Mouse (Mus musculus) hindbrain, embryonic 15.5 days (tissue): ENCODE results near the gene Epb41l5. TPM values are rescaled to one million over a fixed set of nuclear protein-coding genes. Genes with fewer than 3 reads are reported as not detected.

Experiments
- ATAC-seq: fragments of 200-750 bp; cut with Nextera tagmentation; 2 replicates; pipeline ENCODE4 v1.8.0; 2017; ENCODE audit warnings: low read depth, moderate number of reproducible peaks, moderate TSS enrichment; ENCODE audit not compliant: low FRiP score
- H3K27ac ChIP-seq: fragments of 300-500 bp; sonication (generic); replicated peaks from 2 replicates; pipeline ENCODE4 v1.5.1; 2015; ENCODE audit warnings: mild to moderate bottlenecking, inconsistent platforms
- H3K27me3 ChIP-seq: fragments of 300-500 bp; sonication (generic); 2 replicates; pipeline ENCODE4 v1.6.1; 2015; ENCODE audit warnings: control low read depth, inconsistent platforms
- H3K36me3 ChIP-seq: fragments of 300-500 bp; sonication (generic); 2 replicates; pipeline ENCODE4 v1.6.1; 2015; ENCODE audit warnings: control low read depth, inconsistent platforms
- H3K4me1 ChIP-seq: fragments of 300-500 bp; sonication (generic); replicated peaks from 2 replicates; pipeline ENCODE4 v1.6.1; 2015; ENCODE audit warnings: control low read depth, inconsistent platforms
- H3K4me2 ChIP-seq: fragments of 300-500 bp; sonication (generic); 2 replicates; pipeline ENCODE4 v1.6.1; 2015; ENCODE audit warnings: moderate library complexity, mild to moderate bottlenecking, inconsistent platforms
- H3K4me3 ChIP-seq: fragments of 300-500 bp; sonication (generic); 2 replicates; pipeline ENCODE4 v1.5.1; 2015; ENCODE audit warnings: mild to moderate bottlenecking, inconsistent platforms
- H3K9ac ChIP-seq: fragments of 300-500 bp; sonication (generic); 2 replicates; pipeline ENCODE4 v1.6.1; 2015; ENCODE audit warnings: inconsistent platforms
- H3K9me3 ChIP-seq: fragments of 300-500 bp; sonication (generic); 2 replicates; pipeline ENCODE4 v1.6.1; 2016; ENCODE audit warnings: control low read depth, inconsistent platforms
- WGBS: fragments of 180-500 bp; shearing (Covaris S2); methylation state at CpG from one replicate; pipeline ENCODE4 v1.1.7; 2015; 5-methylcytosine and 5-hydroxymethylcytosine counted together
- polyA plus RNA-seq: library from polyadenylated mRNA; unstranded; fragments of >200 nt; fragmentation: Nextera tagmentation; extraction: Ambion mirVana; gene quantifications from 2 replicates; pipeline ENCODE4 v1.2.1, GENCODE M21; 2015

Gene Epb41l5
- polyA plus RNA-seq, 1 experiment from 2014 or later, result 20.6 TPM

DNA sequence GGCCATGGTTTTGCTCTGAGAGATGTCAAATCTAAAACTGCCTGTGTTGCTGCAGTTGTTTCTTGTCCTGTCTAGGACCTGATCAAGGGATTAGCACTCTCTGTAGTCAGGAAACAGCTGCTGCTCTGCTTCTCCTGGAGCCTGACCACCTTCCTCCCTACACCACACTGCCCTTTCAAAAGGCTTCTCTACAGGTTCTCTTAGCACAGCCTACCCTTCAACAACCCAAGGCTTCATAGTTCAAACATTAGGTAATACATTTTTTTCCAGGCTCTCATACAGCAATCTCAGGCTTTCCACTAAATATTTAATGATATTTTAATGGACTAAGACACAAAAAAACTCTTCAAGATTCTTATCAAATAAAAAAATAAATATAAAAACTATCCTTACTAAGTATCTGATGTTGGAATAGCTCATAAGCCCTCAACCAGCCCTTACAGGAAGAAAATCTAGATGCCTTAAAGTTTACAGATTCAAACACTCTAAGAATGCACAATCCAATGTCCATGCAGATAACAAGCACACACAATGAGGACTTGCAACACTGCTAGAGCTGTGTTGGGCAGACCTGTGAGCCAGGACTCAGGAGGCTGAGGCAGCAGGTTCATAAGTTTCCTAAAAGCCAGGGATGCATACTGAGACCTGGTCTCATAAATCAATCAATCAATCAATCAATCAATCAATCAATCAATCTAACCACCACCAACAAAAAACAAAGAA is 7.5 kb downstream of the Epb41l5 start:
- no peaks in the 10 kb centered on the region for H3K27me3 ChIP-seq
- no peaks in the 10 kb centered on the region for H3K9me3 ChIP-seq
- H3K4me2 ChIP-seq, result no peak overlapping the region
- no peak for ATAC-seq
- no peak overlapping the region for H3K27ac ChIP-seq
- H3K36me3 ChIP-seq, result no peaks in the 10 kb centered on the region
- 0 out of 2 replicates have a peak, but pooled peaks cover 3% of the 10 kb centered on the region for H3K4me1 ChIP-seq
- no peak overlapping the region for H3K9ac ChIP-seq
- no peak overlapping the region for H3K4me3 ChIP-seq

DNA sequence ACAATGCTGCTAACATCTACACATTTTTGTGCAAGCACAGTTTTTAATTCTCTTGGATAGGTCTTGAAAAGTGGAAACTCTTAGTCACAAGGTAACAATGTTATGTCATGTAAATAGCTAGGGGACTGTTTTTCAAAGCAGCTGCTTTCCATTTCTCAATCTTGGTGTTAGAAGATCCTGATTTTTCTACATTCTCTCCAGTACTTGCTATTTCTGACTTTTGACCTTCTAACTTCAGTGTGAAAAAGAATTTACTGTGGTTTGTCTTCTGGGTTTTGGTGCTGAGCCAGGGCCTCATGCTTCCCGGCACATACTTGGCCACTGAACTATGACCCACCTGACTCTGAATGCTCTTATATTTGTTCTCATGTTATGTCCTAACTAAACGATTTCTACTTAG is 8.8 kb downstream of the Epb41l5 start:
- 0 out of 2 replicates have a peak, but pooled peaks cover 3% of the 10 kb centered on the region for H3K4me1 ChIP-seq
- H3K27ac ChIP-seq, result no peak overlapping the region
- ATAC-seq, result no peak
- 86% methylated on average over 2 of the region's 2 CpGs for WGBS
- H3K9me3 ChIP-seq, result no peaks in the 10 kb centered on the region
- H3K9ac ChIP-seq, result no peak overlapping the region
- no peak overlapping the region for H3K4me2 ChIP-seq
- no peaks in the 10 kb centered on the region for H3K27me3 ChIP-seq
- no peaks in the 10 kb centered on the region for H3K36me3 ChIP-seq
- no peak overlapping the region for H3K4me3 ChIP-seq

DNA sequence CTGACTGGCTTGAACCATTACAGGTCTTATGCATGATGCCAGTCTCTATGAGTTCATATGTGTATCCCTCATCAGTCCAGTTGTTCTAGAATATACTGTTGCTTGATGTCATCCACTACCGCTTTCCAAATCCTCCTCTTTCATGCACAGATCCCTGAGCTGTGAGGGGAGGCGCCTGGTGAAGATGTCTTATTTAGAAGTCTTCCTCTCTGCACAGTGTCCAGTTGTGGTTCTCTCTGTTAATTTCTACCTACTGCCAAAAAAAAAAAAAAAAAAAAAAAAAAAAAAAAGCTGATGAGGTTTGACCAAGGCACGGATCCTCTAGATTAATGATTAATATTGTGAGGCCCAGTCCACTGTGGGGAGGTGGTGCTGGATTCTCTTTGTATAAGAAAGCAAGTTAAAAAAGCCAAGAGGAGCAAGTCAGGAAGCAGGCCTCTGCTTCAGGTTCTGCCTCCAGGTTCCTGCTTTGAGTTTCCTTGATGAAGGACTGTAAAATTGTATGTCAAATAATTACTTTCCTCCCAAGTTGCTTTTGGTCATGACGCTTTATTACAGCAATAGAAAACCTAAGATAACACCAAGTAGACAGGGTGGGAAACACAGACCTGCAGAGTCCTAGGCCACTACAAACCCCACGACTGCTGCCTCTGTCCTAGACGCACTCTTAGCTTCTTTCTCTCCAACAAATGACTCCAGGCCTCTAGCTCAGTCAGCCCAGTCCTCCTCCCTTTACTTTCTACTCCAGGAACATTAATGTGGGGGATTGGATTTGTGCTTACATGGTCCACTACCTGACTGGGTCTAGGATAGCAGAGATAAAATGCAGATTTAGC is 11.4 kb downstream of the Epb41l5 start:
- Histone ChIP-seq H3K9me3 (no peaks in the 10 kb centered on the region), H3K9ac (no peak overlapping the region), H3K4me2 (no peak overlapping the region), H3K36me3 (peaks cover 4% of the 10 kb centered on the region; the same call in 1 of the 2 replicates), H3K4me1 (0 out of 2 replicates have a peak, but pooled peaks cover 3% of the 10 kb centered on the region), H3K4me3 (no peak overlapping the region), H3K27ac (no peak overlapping the region), H3K27me3 (no peaks in the 10 kb centered on the region)
- no peak for ATAC-seq
- WGBS, result 84% methylated on average over 6 of the region's 6 CpGs

DNA sequence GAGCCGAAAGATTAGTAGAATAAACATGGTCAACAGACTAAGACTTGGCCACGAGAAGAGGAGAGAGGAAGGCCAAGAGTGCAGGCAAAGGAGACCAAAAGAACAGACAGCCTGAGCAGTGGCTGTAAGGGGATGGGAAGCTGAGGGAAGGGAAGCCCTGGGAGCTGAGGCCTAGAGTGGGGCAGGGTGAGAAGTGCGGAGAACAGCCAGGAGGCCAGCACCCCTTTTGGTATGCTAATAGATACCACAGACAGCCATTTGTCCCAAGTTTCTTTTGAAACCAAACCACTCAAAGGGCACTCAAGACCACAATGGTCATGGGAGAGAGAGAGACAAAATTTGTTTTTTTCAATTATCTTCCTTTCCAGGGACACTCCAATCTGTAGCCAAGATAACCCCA is 14.1 kb downstream of the Epb41l5 start:
- H3K27ac ChIP-seq, result no peak overlapping the region
- H3K4me1 ChIP-seq, result no peaks in the 10 kb centered on the region
- H3K9me3 ChIP-seq, result no peaks in the 10 kb centered on the region
- WGBS, result 24% methylated on average over 3 of the region's 3 CpGs
- no peak overlapping the region for H3K4me2 ChIP-seq
- no peaks in the 10 kb centered on the region for H3K27me3 ChIP-seq
- no peak overlapping the region for H3K4me3 ChIP-seq
- H3K9ac ChIP-seq, result no peak overlapping the region
- H3K36me3 ChIP-seq, result peaks cover 8% of the 10 kb centered on the region; the same call in 1 of the 2 replicates
- ATAC-seq, result no peak

DNA sequence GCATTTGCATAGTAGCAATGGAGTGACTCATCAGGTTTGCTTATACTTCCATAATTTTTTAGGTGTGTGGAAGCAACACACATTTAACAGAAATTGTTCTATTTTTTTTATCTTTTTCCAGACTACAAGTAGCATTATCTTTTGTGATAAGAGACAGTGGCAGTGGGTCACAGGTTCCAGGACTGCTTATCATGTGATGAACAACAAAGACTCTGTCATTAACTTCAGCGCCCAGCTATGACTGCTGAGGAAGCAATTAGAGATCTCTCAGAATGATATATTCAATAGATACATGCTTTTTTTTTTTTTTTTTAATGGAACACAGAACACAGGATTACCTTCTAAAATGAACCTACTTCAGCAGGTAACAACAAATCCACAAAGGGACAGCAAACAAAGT is 18.4 kb downstream of the Epb41l5 start:
- Histone ChIP-seq H3K4me2 (no peak overlapping the region), H3K9me3 (no peaks in the 10 kb centered on the region), H3K27me3 (no peaks in the 10 kb centered on the region), H3K27ac (no peak overlapping the region), H3K36me3 (peaks cover 8% of the 10 kb centered on the region; the same call in 1 of the 2 replicates), H3K9ac (no peak overlapping the region), H3K4me3 (no peak overlapping the region), H3K4me1 (no peaks in the 10 kb centered on the region)
- 85% methylated on average over 1 of the region's 1 CpGs for WGBS
- ATAC-seq, result no peak

DNA sequence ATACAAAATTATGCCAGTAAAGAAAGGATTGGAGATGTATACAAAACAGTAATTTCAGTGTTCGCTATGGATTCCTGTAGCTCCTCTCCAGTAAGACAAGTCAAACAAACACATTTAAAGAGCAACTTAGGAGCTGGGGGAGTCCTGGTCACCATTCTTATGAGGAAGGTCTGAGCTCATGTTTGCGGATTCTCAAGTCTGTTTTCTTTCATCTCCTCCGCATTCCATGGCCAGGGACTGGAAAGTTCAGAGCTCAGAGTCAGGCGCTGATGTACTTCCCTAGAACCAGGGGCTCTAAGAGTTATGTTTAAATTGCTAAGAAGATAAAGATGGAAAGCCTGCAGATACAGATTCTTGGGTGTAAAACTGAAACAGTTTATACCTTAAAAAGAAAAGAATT is 22.0 kb downstream of the Epb41l5 start:
- no peaks in the 10 kb centered on the region for H3K9me3 ChIP-seq
- ATAC-seq, result no peak
- WGBS, result 88% methylated on average over 4 of the region's 4 CpGs
- H3K9ac ChIP-seq, result no peak overlapping the region
- no peak overlapping the region for H3K27ac ChIP-seq
- H3K4me1 ChIP-seq, result no peaks in the 10 kb centered on the region
- no peak overlapping the region for H3K4me3 ChIP-seq
- no peaks in the 10 kb centered on the region for H3K27me3 ChIP-seq
- no peaks in the 10 kb centered on the region for H3K36me3 ChIP-seq
- no peak overlapping the region for H3K4me2 ChIP-seq

DNA sequence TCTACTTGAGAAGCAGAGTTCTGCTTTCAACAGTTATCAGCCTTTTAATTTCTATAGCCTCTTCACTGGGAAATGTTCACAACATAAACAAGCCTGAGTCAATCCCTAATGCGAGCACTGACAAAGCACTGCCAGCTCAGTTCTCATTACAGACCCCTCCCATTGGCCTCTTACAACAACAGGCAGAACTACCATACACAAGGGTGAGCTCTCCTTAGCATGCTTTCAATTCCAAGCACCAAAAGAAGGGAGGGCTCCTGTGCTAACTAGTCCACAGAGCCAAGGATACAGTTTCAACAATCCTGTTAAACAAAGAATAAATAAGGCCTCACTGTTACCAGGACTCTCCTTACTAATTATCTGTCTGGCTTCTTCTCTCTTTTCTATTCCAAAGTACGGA is 24.4 kb downstream of the Epb41l5 start:
- Histone ChIP-seq H3K9me3 (no peaks in the 10 kb centered on the region), H3K4me1 (no peaks in the 10 kb centered on the region), H3K27me3 (no peaks in the 10 kb centered on the region), H3K27ac (no peak overlapping the region), H3K36me3 (no peaks in the 10 kb centered on the region), H3K4me3 (no peak overlapping the region), H3K4me2 (no peak overlapping the region), H3K9ac (no peak overlapping the region)
- 48% methylated on average over 2 of the region's 2 CpGs for WGBS
- no peak for ATAC-seq

DNA sequence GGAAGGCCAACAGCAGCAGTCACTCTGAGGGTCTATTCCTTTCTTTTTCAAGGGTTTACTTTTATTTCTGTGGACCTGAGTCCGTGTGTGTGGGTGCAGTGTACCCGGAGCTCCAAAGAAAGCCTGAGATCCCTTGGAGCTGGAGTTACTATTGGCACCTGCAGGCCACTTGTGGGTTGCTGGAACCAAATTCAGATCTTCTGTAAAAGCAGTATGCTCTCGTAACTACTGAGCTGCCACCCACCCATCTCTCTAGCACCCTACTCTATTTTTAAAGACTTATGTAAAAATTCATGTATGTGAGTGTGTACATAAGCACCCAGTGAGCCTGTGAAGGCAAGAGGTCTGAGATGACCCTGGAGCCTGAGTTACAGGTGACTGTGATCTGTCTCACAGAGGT is 43.4 kb downstream of the Epb41l5 start:
- Histone ChIP-seq H3K36me3 (peaks cover 5% of the 10 kb centered on the region; the same call in 1 of the 2 replicates), H3K9ac (no peak overlapping the region), H3K4me3 (no peak overlapping the region), H3K4me1 (no peaks in the 10 kb centered on the region), H3K27ac (no peak overlapping the region), H3K9me3 (no peaks in the 10 kb centered on the region), H3K4me2 (no peak overlapping the region), H3K27me3 (no peaks in the 10 kb centered on the region)
- ATAC-seq, result no peak
- 93% methylated on average over 3 of the region's 3 CpGs for WGBS

DNA sequence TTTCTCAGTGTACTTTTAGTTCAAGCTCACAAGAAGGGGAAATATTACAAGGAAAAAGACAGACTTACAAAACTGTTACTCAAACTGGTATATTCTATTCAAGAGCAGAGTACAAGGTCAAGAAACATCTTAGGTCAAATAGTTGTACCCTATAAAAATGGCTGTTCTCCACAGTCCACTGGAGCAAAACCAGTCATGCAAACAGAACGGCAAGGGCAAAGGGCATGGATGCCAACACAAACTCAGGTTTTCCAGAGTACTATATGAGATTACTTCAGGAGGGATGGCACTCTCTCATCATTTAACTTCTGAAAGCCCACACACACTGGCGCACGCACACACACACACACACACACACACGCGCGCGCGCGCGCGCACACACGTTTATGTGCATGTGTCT is 46.4 kb downstream of the Epb41l5 start:
- H3K36me3 ChIP-seq, result 0 out of 2 replicates have a peak, but pooled peaks cover 2% of the 10 kb centered on the region
- H3K9ac ChIP-seq, result no peak overlapping the region
- no peaks in the 10 kb centered on the region for H3K9me3 ChIP-seq
- no peak for ATAC-seq
- no peak overlapping the region for H3K4me2 ChIP-seq
- H3K4me1 ChIP-seq, result no peaks in the 10 kb centered on the region
- H3K27me3 ChIP-seq, result no peaks in the 10 kb centered on the region
- no peak overlapping the region for H3K4me3 ChIP-seq
- no peak overlapping the region for H3K27ac ChIP-seq
- WGBS, result 97% methylated on average over 12 of the region's 12 CpGs

DNA sequence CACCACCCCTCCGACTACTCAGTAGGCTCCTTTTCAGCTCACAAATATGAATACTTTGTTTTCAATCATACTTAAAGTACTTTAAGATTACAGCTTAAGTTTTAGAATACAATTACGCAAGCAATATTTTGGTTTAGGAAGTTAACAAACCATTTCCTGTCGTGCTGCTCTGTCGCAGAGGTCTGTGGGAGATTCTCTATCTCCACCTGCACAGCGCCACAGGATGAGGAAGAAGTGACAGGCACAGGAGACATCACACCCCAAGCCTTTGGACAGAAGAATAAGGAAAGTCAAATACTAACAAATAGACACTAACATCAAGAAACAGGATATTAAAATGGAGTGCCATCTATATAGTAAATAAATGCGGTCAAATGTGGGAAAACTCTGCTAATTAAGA is 49.9 kb downstream of the Epb41l5 start:
- WGBS, result 94% methylated on average over 6 of the region's 6 CpGs
- ATAC-seq, result no peak

DNA sequence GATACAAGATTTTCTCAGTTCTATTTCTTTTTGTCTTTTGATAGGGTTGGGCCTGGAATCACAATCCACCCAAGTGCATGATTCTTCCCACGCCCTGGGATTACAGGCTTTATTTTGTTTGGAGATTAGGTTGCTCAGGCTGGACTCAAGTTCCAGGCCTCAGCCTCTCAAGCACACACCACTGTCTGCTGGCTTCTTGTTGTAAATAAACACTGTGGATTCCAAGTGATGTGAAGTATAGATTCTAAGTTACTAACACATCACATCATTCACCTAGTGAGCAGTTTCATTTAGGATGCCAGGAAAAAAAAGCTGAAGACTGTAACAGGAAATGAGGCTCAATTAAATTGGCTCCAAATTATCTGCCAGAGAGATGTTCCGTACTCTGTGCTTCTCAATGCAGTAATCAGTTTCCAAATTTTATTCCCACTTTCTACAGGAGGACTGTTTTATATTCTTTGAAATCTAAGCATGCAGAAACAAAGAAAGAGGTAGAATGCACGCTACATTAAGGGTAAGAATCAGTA is 51.8 kb downstream of the Epb41l5 start:
- WGBS, result 79% methylated on average over 3 of the region's 3 CpGs
- Histone ChIP-seq H3K4me2 (no peak overlapping the region), H3K27ac (no peak overlapping the region), H3K9ac (no peak overlapping the region), H3K36me3 (no peaks in the 10 kb centered on the region), H3K4me3 (no peak overlapping the region), H3K27me3 (no peaks in the 10 kb centered on the region), H3K4me1 (no peaks in the 10 kb centered on the region), H3K9me3 (no peaks in the 10 kb centered on the region)
- ATAC-seq, result no peak

More for the DNA sequence above, 49.9 kb downstream of the Epb41l5 start:
- Histone ChIP-seq H3K27ac (no peak overlapping the region), H3K4me3 (no peak overlapping the region), H3K36me3 (no peaks in the 10 kb centered on the region), H3K4me1 (no peaks in the 10 kb centered on the region), H3K9me3 (no peaks in the 10 kb centered on the region), H3K4me2 (no peak overlapping the region), H3K27me3 (no peaks in the 10 kb centered on the region), H3K9ac (no peak overlapping the region)

DNA sequence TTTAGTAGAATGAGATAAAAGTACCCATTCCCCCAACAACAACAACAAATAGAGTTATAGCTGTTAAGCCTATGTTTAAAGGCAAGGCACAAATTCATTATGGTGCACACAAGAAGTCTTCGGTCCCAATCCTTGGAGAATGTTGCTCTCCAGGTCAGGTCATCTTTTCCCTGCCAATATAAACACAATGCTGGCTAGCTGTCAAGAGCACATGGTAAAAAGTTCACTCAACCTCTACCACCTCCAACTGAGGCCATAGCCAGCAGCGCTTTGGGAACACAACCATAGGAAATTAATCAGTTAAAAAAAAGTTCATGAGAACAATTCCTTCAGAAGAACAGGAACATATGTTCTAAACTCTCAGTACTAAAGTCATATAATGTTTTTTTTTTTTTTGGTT is 58.8 kb downstream of the Epb41l5 start:
- no peak overlapping the region for H3K4me3 ChIP-seq
- no peaks in the 10 kb centered on the region for H3K27me3 ChIP-seq
- no peaks in the 10 kb centered on the region for H3K36me3 ChIP-seq
- no peaks in the 10 kb centered on the region for H3K4me1 ChIP-seq
- WGBS, result 80% methylated on average over 2 of the region's 2 CpGs
- no peaks in the 10 kb centered on the region for H3K9me3 ChIP-seq
- no peak overlapping the region for H3K4me2 ChIP-seq
- H3K27ac ChIP-seq, result no peak overlapping the region
- no peak for ATAC-seq
- H3K9ac ChIP-seq, result no peak overlapping the region
